ENCODE assay signal across 8 mouse cellular contexts in genomic region chr11:58306860-58307308, GRCm38 (mm10). TPM values are rescaled to one million over a fixed set of nuclear protein-coding genes. Genes with fewer than 3 reads are reported as not detected.
DNase-seq lines count a peak whose midpoint lies in the region; ATAC-seq and TF ChIP-seq lines count a peak whose summit lies in the region.

Gene Zfp692 (plus strand): TSS chr11:58307069.

- no peaks in the 10 kb centered on the region for H3K27me3 ChIP-seq in hindbrain, embryonic 16.5 days (replicated peaks; ENCODE audit: control insufficient read depth, insufficient read depth, low read length)

- H3K9ac ChIP-seq in hindbrain, embryonic 16.5 days (ENCODE audit: low read depth, low read length) = peak within 1 kb of the TSS; percentile 77

- no peaks in the 10 kb centered on the region for H3K36me3 ChIP-seq in hindbrain, embryonic 16.5 days (ENCODE audit: control insufficient read depth, insufficient read depth, low read length)

- ATAC-seq in hindbrain, embryonic 16.5 days = peak; percentile 87
- peak; percentile 66 for ATAC-seq in megakaryocyte, adult 5-6 weeks (ENCODE audit: poor library complexity, severe bottlenecking)

- peak within 1 kb of the TSS; percentile 63 for H3K4me3 ChIP-seq in hindbrain, embryonic 16.5 days (ENCODE audit: low read length)
- peak within 1 kb of the TSS; percentile 77 for H3K4me3 ChIP-seq in left cerebral cortex, adult 2 months

- H3K4me1 ChIP-seq in hindbrain, embryonic 16.5 days (ENCODE audit: control insufficient read depth, insufficient read depth, low read depth, low read length) = peaks cover 18% of the 10 kb centered on the region

- no peaks in the 10 kb centered on the region for H3K9me3 ChIP-seq in hindbrain, embryonic 16.5 days (ENCODE audit: control insufficient read depth, low read length)

- peak within 1 kb of the TSS; percentile 95 for H3K4me2 ChIP-seq in hindbrain, embryonic 16.5 days (ENCODE audit: low read length)

- DNase-seq in T-cell, adult 2 months (ENCODE audit: low spot score) = peak; percentile 87
- DNase-seq in cerebellum, postnatal 36 days = peak; percentile 95 to 98
- DNase-seq in gastrocnemius, adult 18-20 months (ENCODE audit: low spot score) = peak; percentile 96
- DNase-seq in left cerebral cortex, adult 2 months (ENCODE audit: extremely low spot score in 1 of 2, low spot score in 2 of 2) = peak; percentile 95 to 96
- DNase-seq in right cerebral cortex, adult 2 months (ENCODE audit: low spot score in 2 of 2) = peak; percentile 97 to 98
- peak; percentile 95 for DNase-seq in urinary bladder, postnatal 14 days (ENCODE audit: low spot score)

- intact Hi-C loops in left cerebral cortex, adult 2 months (cut with DNase I) = loop anchor here (10.0 kb wide), 1 partner anchor 202 kb away; the partner anchor contains the start of gene Cnot8

- TF ChIP-seq CTCF in left cerebral cortex, adult 2 months (IDR thresholded peaks at IDR 0.05) = no peak

- peak within 1 kb of the TSS; percentile 85 for H3K27ac ChIP-seq in hindbrain, embryonic 16.5 days (ENCODE audit: low read depth, low read length)
- H3K27ac ChIP-seq in left cerebral cortex, adult 2 months = peak within 1 kb of the TSS; percentile 82

- WGBS in hindbrain, embryonic 16.5 days = under 1% methylated on average over 34 of the region's 34 CpGs

RNA-seq across cellular contexts. Expression of gene Zfp692, which starts in this region (rescaled TPM):
- 1 to 10 TPM; 3.9 to 4.1 TPM for total RNA-seq in gastrocnemius, adult 18-20 months (2021)
- 29.2 and 30.1 TPM in 2 replicates for polyA plus RNA-seq in hindbrain, embryonic 16.5 days (2015; fragmentation: Nextera tagmentation; extraction: Ambion mirVana)
- total RNA-seq in left cerebral cortex, adult 2 months (2021) = 10 to 100 TPM; 31.4 to 31.9 TPM
- 5.6 and 9.7 TPM in 2 replicates for total RNA-seq in megakaryocyte, adult 5-6 weeks (2015)
- 8.6 and 9.2 TPM in 2 replicates for total RNA-seq in megakaryocyte, adult 5-6 weeks (2017)

Comparison
In these comparisons a context has a peak if more than half of its experiments do, and no peak if none do; other contexts are left out.
1. Peak in every context shown above with its lines: DNase-seq, ATAC-seq, H3K4me3 ChIP-seq and H3K27ac ChIP-seq.